Mouse (Mus musculus) MEL (cell line): ENCODE results near the gene Scaf11. TPM values are rescaled to one million over a fixed set of nuclear protein-coding genes. Genes with fewer than 3 reads are reported as not detected.

Experiments used
- DNase-seq: peaks from one replicate; pipeline ENCODE4 v3.0.0; 2011; ENCODE audit warnings: low read depth, low spot score
- H3K27ac ChIP-seq: 2 replicates; pipeline ENCODE4 v1.5.1; 2012; ENCODE audit warnings: low read depth, mild to moderate bottlenecking, control low read depth, low read length, moderate library complexity; ENCODE audit not compliant: control insufficient read depth
- H3K27me3 ChIP-seq, 2 experiments: fragments of 150-350 bp in 1 of 2; sonication (generic) in 1 of 2; 2 replicates each; pipeline ENCODE4 v1.6.1; 2012; ENCODE audit warnings: low read length in 2 of 2, mild to moderate bottlenecking in 2 of 2, improper control_type of control experiment in 1 of 2, moderate library complexity in 1 of 2; ENCODE audit not compliant: insufficient read depth in 2 of 2, control insufficient read depth in 1 of 2
- H3K36me3 ChIP-seq, 2 experiments: 2 replicates each; pipeline ENCODE4 v1.6.1; 2012 to 2014; ENCODE audit warnings: low read length in 2 of 2, improper control_type of control experiment in 1 of 2, inconsistent platforms in 1 of 2, mild to moderate bottlenecking in 1 of 2; ENCODE audit not compliant: insufficient read depth in 2 of 2, control insufficient read depth in 1 of 2
- H3K4me1 ChIP-seq, 2 experiments: fragments of 150-350 bp in 1 of 2; sonication (generic) in 1 of 2; 2 replicates each; pipeline ENCODE4 v1.6.1; 2012; ENCODE audit warnings: low read length in 2 of 2, improper control_type of control experiment in 1 of 2, mild to moderate bottlenecking in 1 of 2; ENCODE audit not compliant: insufficient read depth in 2 of 2, control insufficient read depth in 1 of 2
- H3K4me3 ChIP-seq, 2 experiments: fragments of 150-350 bp in 1 of 2; sonication (generic) in 1 of 2; 2 replicates each; pipeline ENCODE4 v1.5.1; 2012; ENCODE audit warnings: low read depth in 2 of 2, low read length in 2 of 2, mild to moderate bottlenecking in 2 of 2, moderate library complexity in 2 of 2, control low read depth in 1 of 2, improper control_type of control experiment in 1 of 2; ENCODE audit not compliant: control insufficient read depth in 1 of 2, insufficient read depth in 1 of 2
- H3K79me2 ChIP-seq: 2 replicates; pipeline ENCODE4 v1.6.1; 2012; ENCODE audit warnings: mild to moderate bottlenecking, low read length, moderate library complexity; ENCODE audit not compliant: control insufficient read depth, poor library complexity, insufficient read depth
- H3K9ac ChIP-seq: 2 replicates; pipeline ENCODE4 v1.6.1; 2012; ENCODE audit warnings: low read depth, mild to moderate bottlenecking, control low read depth, low read length, moderate library complexity; ENCODE audit not compliant: control insufficient read depth, poor library complexity, severe bottlenecking
- H3K9me3 ChIP-seq: fragments of 150-350 bp; sonication (generic); replicated peaks from 2 replicates; pipeline ENCODE4 v1.6.1; 2012; ENCODE audit warnings: mild to moderate bottlenecking, low read length, improper control_type of control experiment, moderate library complexity; ENCODE audit not compliant: insufficient read depth
- CHD1 ChIP-seq: IDR thresholded peaks from 2 replicates; pipeline ENCODE4 v1.6.1; 2012; ENCODE audit warnings: low read depth, mild to moderate bottlenecking, inconsistent platforms, low read length, improper control_type of control experiment
- CTCF ChIP-seq, 3 experiments: IDR thresholded peaks in 2 of 3; conservative IDR thresholded peaks in 1 of 3; 2 replicates each; pipeline ENCODE4 v1.5.1; 2011 to 2012; ENCODE audit warnings: low read length in 3 of 3, low read depth in 2 of 3, mild to moderate bottlenecking in 2 of 3, improper control_type of control experiment in 1 of 3, inconsistent platforms in 1 of 3, mixed read lengths in 1 of 3, moderate library complexity in 1 of 3; ENCODE audit not compliant: control insufficient read depth in 1 of 3, insufficient read depth in 1 of 3, poor library complexity in 1 of 3, severe bottlenecking in 1 of 3
- ELF1 ChIP-seq: IDR thresholded peaks from 2 replicates; pipeline ENCODE4 v1.6.1; 2014; ENCODE audit warnings: low read depth, mild to moderate bottlenecking, inconsistent platforms, low read length, improper control_type of control experiment, moderate library complexity
- EP300 ChIP-seq, 2 experiments: IDR thresholded peaks; 2 replicates each; pipeline ENCODE4 v1.6.1; 2011; ENCODE audit warnings: improper control_type of control experiment in 2 of 2, low read length in 2 of 2, low read depth in 1 of 2, mild to moderate bottlenecking in 1 of 2
- HCFC1 ChIP-seq: IDR thresholded peaks from 2 replicates; pipeline ENCODE4 v1.6.1; 2012; ENCODE audit warnings: low read depth, mild to moderate bottlenecking, inconsistent platforms, low read length, improper control_type of control experiment, moderate library complexity
- KAT2A ChIP-seq: conservative IDR thresholded peaks from 2 replicates; pipeline ENCODE4 v1.6.1; 2012; ENCODE audit warnings: low read depth, low read length, improper control_type of control experiment, inconsistent platforms
- MEF2A ChIP-seq: IDR thresholded peaks from 2 replicates; pipeline ENCODE4 v1.6.1; 2014; ENCODE audit warnings: low read depth, mild to moderate bottlenecking, inconsistent platforms, low read length, improper control_type of control experiment; ENCODE audit not compliant: poor library complexity, insufficient replicate concordance, severe bottlenecking; ENCODE audit errors: extremely low read depth
- MXI1 ChIP-seq: IDR thresholded peaks from 2 replicates; pipeline ENCODE4 v1.6.1; 2011; ENCODE audit warnings: mild to moderate bottlenecking, low read depth, low read length, improper control_type of control experiment
- MYC ChIP-seq: IDR thresholded peaks from 2 replicates; pipeline ENCODE4 v1.6.1; 2011; ENCODE audit warnings: low read depth, mild to moderate bottlenecking, low read length, improper control_type of control experiment, moderate library complexity
- NELFE ChIP-seq: IDR thresholded peaks from 2 replicates; pipeline ENCODE4 v1.6.1; 2011; ENCODE audit warnings: low read depth, low read length, improper control_type of control experiment
- UBTF ChIP-seq: IDR thresholded peaks from 2 replicates; pipeline ENCODE4 v1.6.1; 2012; ENCODE audit warnings: low read depth, mild to moderate bottlenecking, inconsistent platforms, low read length, improper control_type of control experiment, moderate library complexity, borderline replicate concordance; ENCODE audit not compliant: insufficient read depth
- USF1 ChIP-seq: IDR thresholded peaks from 2 replicates; pipeline ENCODE4 v1.6.1; 2014; ENCODE audit warnings: low read depth, mild to moderate bottlenecking, inconsistent platforms, low read length, improper control_type of control experiment, moderate library complexity
- ZMIZ1 ChIP-seq: IDR thresholded peaks from 2 replicates; pipeline ENCODE4 v1.6.1; 2012; ENCODE audit warnings: low read depth, mild to moderate bottlenecking, inconsistent platforms, low read length, improper control_type of control experiment, moderate library complexity
- polyA plus RNA-seq, 2 experiments: library from polyadenylated mRNA; stranded (reverse) in 1 of 2; unstranded in 1 of 2; fragments of >175 nt in 1 of 2; fragments of >200 nt in 1 of 2; gene quantifications; 2 replicates each; pipeline versions ENCODE4 v1.2.1 to v1.2.4; 2012; ENCODE audit warnings: low replicate concordance in 2 of 2, low read depth in 1 of 2; ENCODE audit not compliant: insufficient read length in 2 of 2, insufficient read depth in 1 of 2, missing spikeins in 1 of 2
- total RNA-seq: library from RNA; depleted of rRNA; stranded (reverse); fragments of 300-350 nt; gene quantifications from 2 replicates; pipeline ENCODE4 v1.2.3, GENCODE M21; 2012

The Scaf11 gene
- total and polyA plus RNA-seq, 3 experiments = 137 to 242 (median 165) TPM

- H3K4me1 ChIP-seq = peaks cover 4 to 9% of the 10 kb centered on the region in 2 experiments; a peak in 3 of 4 replicates
Measured at GRCm38 (mm10) chr15:96465076-96465475, 4.4 kb upstream of the Scaf11 start.

GRCm38 (mm10) chr15:96463821-96464220, 3.2 kb upstream of the Scaf11 start:
- DNase-seq = no peak
- Histone ChIP-seq H3K4me3 (no peak overlapping the region), H3K27ac (no peak overlapping the region), H3K36me3 (peaks cover 0 to 15% of the 10 kb centered on the region in 2 experiments; a peak in 2 of 4 replicates), H3K79me2 (peaks cover 23% of the 10 kb centered on the region), H3K9me3 (no peaks in the 10 kb centered on the region), H3K27me3 (no peaks in the 10 kb centered on the region), H3K9ac (no peak overlapping the region), H3K4me1 (peaks cover 5 to 11% of the 10 kb centered on the region in 2 experiments)
- no peak for TF ChIP-seq MYC
- no peak for TF ChIP-seq MXI1
- TF ChIP-seq ELF1 = no peak
- no peak for TF ChIP-seq NELFE
- TF ChIP-seq UBTF = no peak
- TF ChIP-seq MEF2A = no peak
- TF ChIP-seq HCFC1 = no peak
- no peak for TF ChIP-seq USF1

More at GRCm38 (mm10) chr15:96465076-96465475, 4.4 kb upstream of the Scaf11 start:
- Histone ChIP-seq H3K9me3 (no peaks in the 10 kb centered on the region), H3K4me3 (no peak overlapping the region), H3K36me3 (peaks cover 0 to 8% of the 10 kb centered on the region in 2 experiments; a peak in 2 of 4 replicates), H3K27me3 (no peaks in the 10 kb centered on the region; a peak in 1 of 4 replicates), H3K9ac (no peak overlapping the region), H3K79me2 (peaks cover 11% of the 10 kb centered on the region), H3K27ac (no peak overlapping the region)
- no peak for DNase-seq
- no peak for TF ChIP-seq CHD1
- peak; percentile 35; the same call in 1 of the 2 replicates for TF ChIP-seq USF1
- TF ChIP-seq ZMIZ1 = no peak
- TF ChIP-seq EP300 (IDR thresholded peaks at IDR 0.05; ENCODE audit: low read depth in 1 of 2, low read length in 2 of 2) = no peak

- TF ChIP-seq KAT2A (no peak), CTCF (IDR thresholded peaks at IDR 0.05 in 2 of 3, conservative IDR thresholded peaks at IDR 0.05 in 1 of 3; ENCODE audit: control insufficient read depth in 1 of 3, insufficient read depth in 1 of 3, low read depth in 2 of 3, low read length in 3 of 3, poor library complexity in 1 of 3, severe bottlenecking in 1 of 3) (0 out of 6 replicates have a peak, but pooled peaks of 1 of the 3 experiments have one; percentile 5)
- no peak overlapping the region for H3K27ac ChIP-seq
Measured at GRCm38 (mm10) chr15:96462611-96463010, 2.0 kb upstream of the Scaf11 start.

More at GRCm38 (mm10) chr15:96462611-96463010, 2.0 kb upstream of the Scaf11 start:
- peaks cover 0 to 27% of the 10 kb centered on the region in 2 experiments; a peak in 3 of 4 replicates for H3K36me3 ChIP-seq
- H3K4me3 ChIP-seq = no peak overlapping the region
- peaks cover 9 to 20% of the 10 kb centered on the region in 2 experiments for H3K4me1 ChIP-seq
- no peak for DNase-seq
- peaks cover 35% of the 10 kb centered on the region for H3K79me2 ChIP-seq
- no peaks in the 10 kb centered on the region for H3K9me3 ChIP-seq
- no peaks in the 10 kb centered on the region for H3K27me3 ChIP-seq
- H3K9ac ChIP-seq = no peak overlapping the region
